13 mouse cellular contexts compared by ENCODE assay signal in genomic region chr2:156844715-156845114, GRCm38 (mm10). TPM values are rescaled to one million over a fixed set of nuclear protein-coding genes. Genes with fewer than 3 reads are reported as not detected.
DNase-seq lines count a peak whose midpoint lies in the region; ATAC-seq and TF ChIP-seq lines count a peak whose summit lies in the region.
"Had no signal": no experiment of that assay in that cellular context is flagged by ENCODE, and none has a peak within 500 bp of the region (broad histone marks: within the 10 kb centered on the region; RNA-seq: fewer than 3 reads in every experiment).

No protein-coding gene starts in this region.

- H3K27me3 ChIP-seq in lung, embryonic 16.5 days (ENCODE audit: control insufficient read depth, insufficient read depth, low read depth, low read length), result no peaks in the 10 kb centered on the region
- H3K27me3 ChIP-seq in forebrain, embryonic 13.5 days, result no peaks in the 10 kb centered on the region
- H3K27me3 ChIP-seq in neural tube, embryonic 13.5 days, result peaks cover 15% of the 10 kb centered on the region; the same call in 1 of the 2 replicates
- H3K27me3 ChIP-seq in cerebellum, adult 2 months (ENCODE audit: control insufficient read depth, insufficient read depth, low read length), result peaks cover 5% of the 10 kb centered on the region; the same call in 1 of the 2 replicates
- H3K27me3 ChIP-seq: heart, embryonic 12.5 days had no signal

- ATAC-seq in lung, embryonic 16.5 days (ENCODE audit: low read depth), result no peak
- ATAC-seq in forebrain, embryonic 13.5 days, result no peak
- ATAC-seq in neural tube, embryonic 13.5 days (ENCODE audit: low read depth), result no peak

- no peak overlapping the region for H3K4me3 ChIP-seq in lung, embryonic 16.5 days (ENCODE audit: low read length)
- H3K4me3 ChIP-seq in forebrain, embryonic 13.5 days, result no peak overlapping the region
- no peak overlapping the region for H3K4me3 ChIP-seq in neural tube, embryonic 13.5 days
- H3K4me3 ChIP-seq in cerebellum, adult 2 months (replicated peaks; ENCODE audit: insufficient read depth, low read depth, low read length), result no peak overlapping the region
- H3K4me3 ChIP-seq: heart, embryonic 12.5 days; left cerebral cortex, adult 2 months had no signal

- H3K9me3 ChIP-seq in lung, embryonic 16.5 days (ENCODE audit: control insufficient read depth, low read length), result no peaks in the 10 kb centered on the region
- no peaks in the 10 kb centered on the region for H3K9me3 ChIP-seq in forebrain, embryonic 13.5 days (replicated peaks)
- H3K9me3 ChIP-seq in neural tube, embryonic 13.5 days, result no peaks in the 10 kb centered on the region
- H3K9me3 ChIP-seq: heart, embryonic 12.5 days had no signal

- H3K9ac ChIP-seq in lung, embryonic 16.5 days (ENCODE audit: low read length), result no peak overlapping the region; the same call in 1 of the 2 replicates
- peak overlapping the region; percentile 37; the same call in 1 of the 2 replicates for H3K9ac ChIP-seq in forebrain, embryonic 13.5 days
- H3K9ac ChIP-seq in neural tube, embryonic 13.5 days, result no peak overlapping the region
- H3K9ac ChIP-seq: heart, embryonic 12.5 days had no signal

- H3K36me3 ChIP-seq in lung, embryonic 16.5 days (ENCODE audit: control insufficient read depth, insufficient read depth, low read length), result peaks cover 11% of the 10 kb centered on the region
- H3K36me3 ChIP-seq in forebrain, embryonic 13.5 days (ENCODE audit: poor library complexity, severe bottlenecking), result peaks cover 50% of the 10 kb centered on the region
- peaks cover 10% of the 10 kb centered on the region for H3K36me3 ChIP-seq in neural tube, embryonic 13.5 days

- H3K4me1 ChIP-seq in lung, embryonic 16.5 days (replicated peaks; ENCODE audit: control insufficient read depth, insufficient read depth, low read length), result peaks cover 46% of the 10 kb centered on the region
- H3K4me1 ChIP-seq in forebrain, embryonic 13.5 days, result peaks cover 51% of the 10 kb centered on the region
- H3K4me1 ChIP-seq in neural tube, embryonic 13.5 days (replicated peaks), result peaks cover 80% of the 10 kb centered on the region
- peaks cover 5% of the 10 kb centered on the region for H3K4me1 ChIP-seq in cerebellum, adult 2 months (ENCODE audit: control insufficient read depth, insufficient read depth, low read length)

- intact Hi-C loops in left cerebral cortex, postnatal 14 days (cut with DNase I), result no loop called here

- H3K4me2 ChIP-seq in lung, embryonic 16.5 days (ENCODE audit: low read depth, low read length), result peak overlapping the region; percentile 10; the same call in 1 of the 2 replicates
- peak overlapping the region; percentile 24 for H3K4me2 ChIP-seq in forebrain, embryonic 13.5 days
- no peak overlapping the region for H3K4me2 ChIP-seq in neural tube, embryonic 13.5 days

- no peak for TF ChIP-seq CTCF in cerebellum, adult 2 months (IDR thresholded peaks at IDR 0.05; ENCODE audit: borderline replicate concordance, insufficient read depth, low read depth, low read length)

- DNase-seq in embryo, embryonic 10.5 days (ENCODE audit: low spot score), result peak; percentile 22
- no peak for DNase-seq in embryo, embryonic 10 days (ENCODE audit: low spot score)
- no peak for DNase-seq in lung, postnatal 14 days
- DNase-seq in left cerebral cortex, postnatal 14 days (ENCODE audit: low spot score in 2 of 2), result no peak
- DNase-seq in cerebellum, adult 2 months, result no peak
- DNase-seq: kidney, adult 11 months; lung, postnatal 36 days; thymus, postnatal 14 days had no signal

- WGBS in lung, embryonic 16.5 days, result 31% methylated on average over 10 of the region's 10 CpGs
- 40% methylated on average over 10 of the region's 10 CpGs for WGBS in forebrain, embryonic 13.5 days
- WGBS in neural tube, embryonic 13.5 days, result 29% methylated on average over 10 of the region's 10 CpGs
- WGBS in cerebellum, adult 2 months, result 78% methylated on average over 10 of the region's 10 CpGs

- TF ChIP-seq POLR2A in cerebellum, adult 2 months (IDR thresholded peaks at IDR 0.05; ENCODE audit: borderline replicate concordance, insufficient read depth, low read length), result no peak

- H3K27ac ChIP-seq in lung, embryonic 16.5 days (ENCODE audit: low read length), result peak overlapping the region; percentile 71
- H3K27ac ChIP-seq in forebrain, embryonic 13.5 days, result peak overlapping the region; percentile 63
- H3K27ac ChIP-seq in neural tube, embryonic 13.5 days (replicated peaks), result peak overlapping the region; percentile 67
- no peak overlapping the region for H3K27ac ChIP-seq in cerebellum, adult 2 months (ENCODE audit: insufficient read depth, low read length)
- H3K27ac ChIP-seq: left cerebral cortex, adult 2 months had no signal

RNA-seq across cellular contexts. Expression of gene Tgif2, which starts 4.9 kb away (rescaled TPM):
- 43.9 and 47.7 TPM in 2 replicates for polyA plus RNA-seq in lung, embryonic 16.5 days (2015; fragmentation: Nextera tagmentation; extraction: Ambion mirVana)
- polyA plus RNA-seq in forebrain, embryonic 13.5 days (2015; fragmentation: Nextera tagmentation; extraction: Ambion mirVana), result 63.3 and 73.3 TPM in 2 replicates
- 24.1 and 31.1 TPM in 2 replicates for polyA plus RNA-seq in neural tube, embryonic 13.5 days (2015; fragmentation: Nextera tagmentation; extraction: Ambion mirVana)
- 1 to 10 TPM in 1 of 2 experiments, under 1 TPM in 1; 0.88 to 1.5 TPM for total RNA-seq in left cerebral cortex, postnatal 14 days (2021)
- polyA plus RNA-seq in cerebellum, adult 2 months (2012; rRNA removed), result 1.8 and 2.3 TPM in 2 replicates

RNA-seq across cellular contexts. Expression of gene 4930518I15Rik, which starts 13.0 kb away (rescaled TPM):
- polyA plus RNA-seq in lung, embryonic 16.5 days (2015; fragmentation: Nextera tagmentation; extraction: Ambion mirVana), result 7.6 and 9.2 TPM in 2 replicates
- polyA plus RNA-seq in forebrain, embryonic 13.5 days (2015; fragmentation: Nextera tagmentation; extraction: Ambion mirVana), result 14.0 and 14.2 TPM in 2 replicates
- 8.3 and 10.4 TPM in 2 replicates for polyA plus RNA-seq in neural tube, embryonic 13.5 days (2015; fragmentation: Nextera tagmentation; extraction: Ambion mirVana)
- 1 to 10 TPM; 1.3 to 1.9 TPM for total RNA-seq in left cerebral cortex, postnatal 14 days (2021)
- polyA plus RNA-seq in cerebellum, adult 2 months (2012; rRNA removed), result 5.4 and 5.8 TPM in 2 replicates

RNA-seq across cellular contexts. Expression of gene Rab5if, which starts 18.2 kb away (rescaled TPM):
- 164 and 170 TPM in 2 replicates for polyA plus RNA-seq in lung, embryonic 16.5 days (2015; fragmentation: Nextera tagmentation; extraction: Ambion mirVana)
- 151 and 168 TPM in 2 replicates for polyA plus RNA-seq in forebrain, embryonic 13.5 days (2015; fragmentation: Nextera tagmentation; extraction: Ambion mirVana)
- polyA plus RNA-seq in neural tube, embryonic 13.5 days (2015; fragmentation: Nextera tagmentation; extraction: Ambion mirVana), result 161 and 167 TPM in 2 replicates
- 100 to 1,000 TPM; 113 to 125 TPM for total RNA-seq in left cerebral cortex, postnatal 14 days (2021)
- 145 and 149 TPM in 2 replicates for polyA plus RNA-seq in cerebellum, adult 2 months (2012; rRNA removed)

RNA-seq across cellular contexts. Expression of gene Sla2, which starts 42.3 kb away (rescaled TPM):
- 0.63 and 2.0 TPM in 2 replicates for polyA plus RNA-seq in lung, embryonic 16.5 days (2015; fragmentation: Nextera tagmentation; extraction: Ambion mirVana)
- polyA plus RNA-seq in forebrain, embryonic 13.5 days (2015; fragmentation: Nextera tagmentation; extraction: Ambion mirVana), result 0.14 and 0.25 TPM in 2 replicates
- 0.18 TPM in 1 of 2 replicates, not detected in the other for polyA plus RNA-seq in neural tube, embryonic 13.5 days (2015; fragmentation: Nextera tagmentation; extraction: Ambion mirVana)
- under 1 TPM; 0.18 to 0.21 TPM for total RNA-seq in left cerebral cortex, postnatal 14 days (2021)
- polyA plus RNA-seq in cerebellum, adult 2 months (2012; rRNA removed), result 0.06 and 0.07 TPM in 2 replicates
